Mouse (Mus musculus) adrenal gland, postnatal 10 days (tissue): ENCODE data around the gene Rec114. TPM values are rescaled to one million over a fixed set of nuclear protein-coding genes. Genes with fewer than 3 reads are reported as not detected.

ENCODE experiments used
- DNase-seq: peaks from one replicate; pipeline ENCODE4 v3.0.0; 2021; ENCODE audit warnings: mixed read lengths
- total RNA-seq, 2 experiments: library from RNA; stranded (reverse); gene quantifications; 2 replicates each; pipeline ENCODE4 v1.2.3; 2021

Gene Rec114
- total RNA-seq, 2 experiments from 2014 or later: 2.0 to 2.7 TPM

DNA sequence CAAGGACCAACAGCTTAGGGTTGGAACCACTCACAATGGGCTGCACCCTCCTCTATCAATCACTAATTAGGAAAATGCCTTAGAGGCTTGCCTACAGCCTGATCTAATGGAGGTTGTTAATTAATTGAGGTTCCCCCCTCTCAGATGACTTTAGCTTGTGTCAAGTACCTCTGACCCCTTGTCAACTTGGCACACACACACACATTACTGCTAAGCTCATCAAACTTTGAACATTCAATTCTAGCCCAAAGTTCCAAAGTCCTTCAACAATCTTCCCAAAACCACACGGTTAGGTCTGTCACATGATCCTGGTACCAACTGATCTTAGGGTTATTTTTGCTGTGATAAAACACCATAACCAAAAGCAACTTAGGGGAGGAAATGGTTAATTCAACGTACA lies 26.9 kb downstream of the Rec114 start:
- no peak for DNase-seq

- DNase-seq: no peak
These were observed 33.1 kb downstream of the Rec114 start for GRCm38 (mm10) chr9:58710642-58711041.

DNA sequence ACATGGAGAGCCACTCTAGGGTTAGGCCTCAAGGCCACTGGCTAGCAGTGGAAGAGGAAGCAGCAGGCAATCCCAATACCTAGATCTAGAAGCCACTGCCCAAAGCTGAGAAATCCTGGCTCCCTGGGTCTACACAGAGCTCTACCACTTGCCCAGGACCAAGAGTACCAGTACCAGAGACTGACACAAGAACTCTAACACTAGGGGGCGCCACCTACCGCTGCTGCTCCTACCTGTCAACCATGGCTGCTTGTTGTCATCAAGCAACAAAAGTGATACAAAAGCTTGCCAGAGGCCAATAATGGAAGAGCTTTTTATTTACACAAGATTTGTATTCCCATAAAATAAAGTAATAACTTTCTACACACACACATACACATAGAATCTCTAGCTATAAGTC lies 33.8 kb downstream of the Rec114 start:
- peak; percentile 84 for DNase-seq

DNA sequence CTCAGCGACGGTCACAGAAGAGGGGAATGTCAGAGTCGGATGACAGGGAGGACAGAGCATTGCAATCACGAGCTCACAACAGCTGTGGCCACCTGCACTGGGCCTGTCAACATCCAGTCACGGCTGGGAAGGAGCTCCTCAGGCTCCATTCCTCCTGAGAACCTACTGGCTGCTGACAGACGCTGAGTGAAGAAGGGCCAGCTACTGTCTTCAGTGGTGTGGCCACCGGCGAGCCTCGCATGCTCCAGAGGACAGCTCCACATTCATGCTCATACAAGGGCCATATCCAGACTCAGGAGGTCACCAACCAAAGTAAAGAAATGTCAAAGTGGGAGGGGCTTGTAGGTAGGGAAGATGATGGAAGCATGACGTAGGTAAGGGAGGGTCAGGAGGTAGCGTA lies 36.0 kb downstream of the Rec114 start:
- no peak for DNase-seq

DNA sequence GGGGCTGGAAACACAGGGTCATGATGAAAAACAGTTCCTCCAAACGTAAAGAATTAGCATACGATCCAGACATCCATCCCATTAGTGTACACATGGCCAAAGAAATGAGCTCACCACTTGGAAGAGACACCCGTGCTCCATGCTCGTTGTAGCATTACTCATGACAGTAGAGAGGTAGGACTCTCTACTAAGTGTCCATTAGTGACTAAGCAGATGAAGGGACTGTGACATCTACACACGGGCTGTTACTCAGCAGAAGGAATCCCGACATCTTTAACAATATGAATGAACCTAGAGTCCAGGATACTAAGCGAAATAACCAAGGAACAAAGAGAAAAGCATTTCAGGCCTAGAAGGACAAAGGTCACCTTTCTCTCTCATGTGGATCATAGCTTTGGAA lies 37.7 kb downstream of the Rec114 start:
- no peak for DNase-seq

DNA sequence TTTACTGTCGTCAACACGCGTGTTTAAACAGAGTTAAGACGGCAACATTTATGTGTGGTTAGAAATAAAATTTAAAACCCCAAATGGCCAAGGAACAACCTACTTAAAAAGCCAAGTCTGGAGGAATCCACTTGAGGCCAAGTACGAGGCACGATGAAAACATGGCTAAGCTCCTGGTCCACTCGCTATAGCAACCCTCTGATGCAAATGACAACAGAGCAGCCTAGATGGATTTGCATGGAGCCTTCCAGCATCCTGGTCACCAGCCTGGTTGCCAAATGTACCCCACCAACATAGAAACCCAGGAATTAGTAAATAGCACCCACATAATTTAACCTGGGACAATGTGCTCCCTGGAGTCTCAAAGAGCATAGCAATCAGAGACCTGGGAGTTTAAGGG lies 40.0 kb downstream of the Rec114 start:
- DNase-seq: no peak

DNA sequence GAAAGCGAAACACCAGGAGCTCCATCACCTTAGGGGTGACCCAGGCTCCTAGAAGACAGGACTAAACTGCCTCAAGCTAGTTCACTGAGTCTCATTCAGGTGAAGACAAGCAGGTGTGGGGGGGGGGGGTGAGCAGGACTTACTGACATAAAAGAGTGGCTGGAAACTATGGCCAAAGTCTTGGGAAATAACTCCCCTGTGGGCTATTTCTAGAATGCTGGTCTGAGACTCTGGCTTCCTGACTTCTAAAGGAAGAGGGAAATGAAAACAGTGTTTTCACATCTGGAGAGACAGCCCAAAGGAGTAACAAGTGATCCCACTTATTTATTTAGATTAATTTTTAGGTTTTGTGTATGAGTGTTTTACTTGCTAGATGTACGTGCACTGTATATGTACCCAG lies 42.0 kb downstream of the Rec114 start:
- DNase-seq: peak; percentile 25

DNA sequence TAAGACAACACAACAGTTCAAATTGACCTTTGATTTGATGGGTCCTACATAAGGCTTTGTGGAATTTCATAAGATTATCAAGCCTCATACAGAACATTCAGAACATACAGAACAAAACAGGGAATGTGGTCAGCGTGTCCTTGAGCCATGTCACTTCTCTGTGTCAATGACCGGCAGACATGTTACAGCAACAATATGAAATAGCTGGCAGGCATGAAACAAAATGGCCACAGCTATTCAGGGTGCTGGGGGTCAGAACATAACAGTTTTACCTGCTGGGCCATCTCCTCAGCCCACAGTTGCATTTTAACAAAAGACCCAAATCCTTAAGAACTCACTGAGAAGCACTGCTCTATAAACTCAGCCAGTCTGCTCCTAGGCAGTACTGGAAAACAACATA lies 45.3 kb downstream of the Rec114 start:
- no peak for DNase-seq

- no peak for DNase-seq
These were observed 52.3 kb downstream of the Rec114 start for GRCm38 (mm10) chr9:58691471-58691870.

GRCm38 (mm10) chr9:58690701-58691100 lies 53.1 kb downstream of the Rec114 start:
- no peak for DNase-seq

DNA sequence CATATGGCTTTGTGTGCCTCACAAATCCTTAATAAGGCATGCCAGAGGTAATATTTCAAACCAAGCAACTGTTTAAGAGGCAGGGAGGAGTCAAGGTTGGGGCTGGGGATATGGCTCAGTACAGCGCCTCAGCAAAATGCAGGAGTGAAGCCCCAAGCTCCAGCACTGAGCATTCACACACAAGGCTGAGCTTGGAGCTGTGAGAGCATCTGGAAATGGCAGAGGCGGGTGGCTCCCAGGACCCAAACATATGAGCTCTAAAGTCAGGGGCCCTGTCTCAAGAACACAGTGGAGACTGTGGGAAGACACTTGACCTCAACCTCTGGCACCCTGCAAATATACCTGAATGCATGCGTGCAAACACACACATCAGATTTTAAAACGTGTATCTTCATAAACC lies 55.7 kb downstream of the Rec114 start:
- DNase-seq: no peak

DNA sequence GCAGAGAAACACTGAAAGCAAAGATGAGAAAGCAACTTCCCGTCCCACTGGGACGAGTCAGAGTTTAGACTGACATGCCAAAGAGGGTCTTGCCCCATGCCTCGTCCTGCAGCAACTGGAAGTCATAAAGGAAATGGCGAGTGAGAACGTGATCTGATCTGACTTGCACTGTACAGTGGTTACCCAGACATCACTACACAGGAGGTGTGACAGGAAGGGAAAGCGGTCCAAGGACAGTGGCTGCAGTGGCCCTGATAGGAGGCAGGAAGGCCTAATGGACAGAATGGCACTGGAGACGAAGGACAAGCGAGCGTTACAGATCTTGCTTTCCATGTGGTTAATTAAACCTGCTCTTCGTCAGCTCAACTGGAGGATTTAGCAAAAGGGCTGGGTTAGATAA lies 58.5 kb downstream of the Rec114 start:
- no peak for DNase-seq

GRCm38 (mm10) chr9:58683372-58683771 lies 60.4 kb downstream of the Rec114 start:
- no peak for DNase-seq

- no peak for DNase-seq
These were observed 61.7 kb downstream of the Rec114 start for GRCm38 (mm10) chr9:58682106-58682505.

DNA sequence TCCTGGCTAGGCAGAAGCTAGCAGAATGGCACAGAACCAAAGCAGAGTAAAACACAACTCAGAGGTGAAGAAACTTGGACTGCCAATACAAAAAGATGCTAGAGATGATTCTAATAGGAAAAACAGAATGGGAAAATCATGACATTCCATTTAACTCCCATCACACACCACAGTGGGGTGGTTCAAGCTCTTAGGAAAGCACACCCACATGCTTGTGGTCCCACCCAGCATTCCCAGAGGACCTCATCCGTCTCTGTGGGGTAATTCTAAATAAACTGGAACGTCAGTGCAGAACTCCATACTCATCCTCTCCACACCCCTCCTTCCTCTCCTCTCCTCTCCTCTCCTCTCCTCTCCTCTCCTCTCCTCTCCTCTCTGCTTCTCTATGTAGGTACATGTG lies 62.4 kb downstream of the Rec114 start:
- peak; percentile 29 for DNase-seq

GRCm38 (mm10) chr9:58675371-58675770 lies 68.4 kb downstream of the Rec114 start:
- peak; percentile 26 for DNase-seq

DNA sequence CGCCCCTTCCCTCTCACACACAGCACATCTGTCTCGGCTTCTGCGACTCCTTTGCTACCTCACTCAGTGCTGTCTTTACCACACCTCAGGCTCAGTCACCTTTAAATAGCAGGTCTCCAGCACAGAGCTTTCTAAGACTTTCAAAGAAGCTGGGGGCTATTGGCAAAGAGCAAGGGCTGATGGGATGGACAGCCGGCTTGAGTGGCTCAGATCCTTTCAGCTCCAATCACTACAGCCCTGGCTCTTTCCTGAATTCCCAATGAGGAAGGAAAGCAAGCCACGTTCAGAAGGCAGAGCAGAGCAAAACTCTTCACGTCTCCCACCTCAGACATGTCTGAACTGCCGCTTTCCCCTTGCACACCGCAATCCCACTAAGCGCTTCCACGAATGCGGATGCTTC lies 69.0 kb downstream of the Rec114 start:
- no peak for DNase-seq

DNA sequence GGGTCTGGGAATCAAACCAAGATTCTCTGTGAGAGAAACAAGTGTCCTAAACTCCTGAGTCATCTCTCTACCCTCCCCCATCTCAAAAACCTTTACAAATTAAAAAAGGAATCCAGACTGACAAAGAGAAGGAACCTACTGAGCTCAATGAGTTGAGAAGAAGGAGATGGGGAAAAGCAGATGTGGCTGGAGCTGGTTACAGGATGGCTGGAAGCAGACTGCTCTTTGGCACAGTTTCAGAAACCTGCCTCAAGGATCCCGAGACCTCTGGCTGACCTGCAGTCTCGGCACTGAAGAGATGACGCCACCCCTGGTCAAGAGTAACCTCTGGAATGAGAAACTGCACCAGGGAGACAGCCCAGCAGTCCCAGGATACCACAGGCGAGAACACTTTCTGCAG lies 71.3 kb downstream of the Rec114 start:
- peak; percentile 81 for DNase-seq

GRCm38 (mm10) chr9:58669819-58670218 lies 73.9 kb downstream of the Rec114 start:
- DNase-seq: no peak

DNA sequence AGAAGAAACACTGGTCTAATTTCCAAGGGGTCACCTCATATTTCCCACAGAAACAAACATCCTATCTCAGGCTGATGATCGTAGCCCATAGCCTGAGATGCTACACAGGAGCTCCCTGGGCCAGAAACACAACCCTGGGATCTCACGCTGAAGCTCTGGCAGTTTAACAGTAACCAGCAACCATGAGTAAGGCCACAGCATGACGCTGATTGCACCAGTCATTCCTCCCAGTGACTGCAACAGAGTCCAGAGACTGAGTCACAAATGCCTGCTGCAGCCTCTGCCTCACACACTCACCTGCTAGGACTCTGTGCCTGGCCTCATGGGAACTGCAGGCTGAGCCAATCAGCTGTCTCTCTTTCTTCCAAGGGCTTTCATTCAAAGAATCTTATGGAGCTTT lies 74.7 kb downstream of the Rec114 start:
- DNase-seq: peak; percentile 41

- no peak for DNase-seq
These were observed 75.6 kb downstream of the Rec114 start for GRCm38 (mm10) chr9:58668171-58668570.

DNA sequence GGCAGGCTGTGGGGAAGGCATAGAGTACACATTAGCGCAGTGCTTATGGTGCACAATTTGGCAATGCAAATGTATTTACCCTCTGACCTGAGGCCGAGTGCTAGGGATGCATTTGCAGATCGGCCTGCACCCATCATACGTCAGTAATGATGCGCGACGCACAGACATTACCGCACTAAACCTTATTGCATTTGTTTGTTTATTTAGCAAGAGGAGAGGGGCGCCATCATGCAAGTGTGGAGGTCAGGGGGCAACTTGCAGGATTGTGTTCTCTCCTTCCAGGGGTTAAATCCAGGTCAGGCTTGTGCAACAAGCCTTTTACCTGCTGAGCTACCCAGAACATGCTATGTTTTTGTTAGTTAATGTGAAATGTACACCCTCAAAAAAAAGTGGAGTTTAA lies 76.5 kb downstream of the Rec114 start:
- no peak for DNase-seq

GRCm38 (mm10) chr9:58666191-58666590 lies 77.6 kb downstream of the Rec114 start:
- no peak for DNase-seq

- no peak for DNase-seq
These were observed 78.3 kb downstream of the Rec114 start for GRCm38 (mm10) chr9:58665492-58665891.

GRCm38 (mm10) chr9:58662791-58663190 lies 81.0 kb downstream of the Rec114 start:
- no peak for DNase-seq

DNA sequence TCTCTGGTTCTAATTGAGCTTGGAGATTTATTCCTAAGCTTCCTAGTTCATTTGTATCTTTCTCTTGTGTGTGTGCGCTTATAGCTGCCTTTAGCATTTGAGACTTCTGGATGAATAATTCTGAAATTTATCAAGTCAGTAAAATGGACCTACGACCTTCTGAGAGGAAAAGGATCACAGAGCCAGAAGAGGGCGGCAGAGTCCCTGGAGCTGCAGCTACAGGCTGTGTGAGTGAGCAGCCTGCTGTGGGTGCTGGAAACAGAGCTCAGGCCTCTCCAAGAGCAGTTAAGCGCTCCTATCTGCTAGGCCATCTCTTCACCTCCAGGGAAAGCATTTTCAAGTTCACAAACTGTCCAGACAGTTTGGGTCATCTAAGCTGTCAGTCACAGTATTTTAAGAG lies 81.8 kb downstream of the Rec114 start:
- DNase-seq: no peak
